Mouse (Mus musculus) kidney, postnatal 10 days (tissue): ENCODE measurements at regions not wholly inside any gene's neighbourhood (a gene's known extent, or its start where the extent isn't known, plus 50 kb on each side); places are given as distances from the start of the nearest gene placed in this dataset.
"Not testable (repeated sequence)": the region's sequence is repeated elsewhere in the genome, so short reads cannot be mapped to it uniquely, and the experiment has no call there.

Experiments
- DNase-seq: peaks from one replicate; pipeline ENCODE4 v3.0.0; 2021; ENCODE audit warnings: mixed read lengths

- DNase-seq: no peak
Observed at GRCm38 (mm10) chr9:31650362-31651130, 186.3 kb upstream of the Tmem45b start.

GRCm38 (mm10) chr9:31649073-31649472, 184.8 kb upstream of the Tmem45b start:
- no peak for DNase-seq

GRCm38 (mm10) chr9:31648551-31648950, 184.3 kb upstream of the Tmem45b start:
- DNase-seq: no peak

GRCm38 (mm10) chr9:31645114-31645513, 180.9 kb upstream of the Tmem45b start:
- peak; percentile 21 for DNase-seq

GRCm38 (mm10) chr9:31644106-31644505, 179.8 kb upstream of the Tmem45b start:
- no peak for DNase-seq

- no peak for DNase-seq
Observed at GRCm38 (mm10) chr9:31642169-31642568, 177.9 kb upstream of the Tmem45b start.

- DNase-seq: no peak
Observed at GRCm38 (mm10) chr9:31628291-31628690, 164.0 kb upstream of the Tmem45b start.

- DNase-seq: not testable (repeated sequence)
Observed at GRCm38 (mm10) chr9:31621553-31621952, 157.3 kb upstream of the Tmem45b start.

- no peak for DNase-seq
Observed at GRCm38 (mm10) chr9:31619344-31619743, 155.1 kb upstream of the Tmem45b start.

- peak; percentile 8 for DNase-seq
Observed at GRCm38 (mm10) chr9:31614250-31614945, 150.1 kb upstream of the Tmem45b start.

- no peak for DNase-seq
Observed at GRCm38 (mm10) chr9:31611036-31611695, 146.9 kb upstream of the Tmem45b start.

GRCm38 (mm10) chr9:31610631-31611030, 146.4 kb upstream of the Tmem45b start:
- no peak for DNase-seq

GRCm38 (mm10) chr9:31610212-31610611, 145.9 kb upstream of the Tmem45b start:
- peak; percentile 57 for DNase-seq

- no peak for DNase-seq
Observed at GRCm38 (mm10) chr9:31609731-31610130, 145.5 kb upstream of the Tmem45b start.

- DNase-seq: no peak
Observed at GRCm38 (mm10) chr9:31608084-31608870, 144.0 kb upstream of the Tmem45b start.

- no peak for DNase-seq
Observed at GRCm38 (mm10) chr9:31606936-31607335, 142.7 kb upstream of the Tmem45b start.

GRCm38 (mm10) chr9:31604497-31605090, 140.3 kb upstream of the Tmem45b start:
- no peak for DNase-seq

- no peak for DNase-seq
Observed at GRCm38 (mm10) chr9:31602707-31603106, 138.4 kb upstream of the Tmem45b start.

- DNase-seq: no peak
Observed at GRCm38 (mm10) chr9:31595096-31595495, 130.8 kb upstream of the Tmem45b start.

GRCm38 (mm10) chr9:31587671-31588070, 123.4 kb upstream of the Tmem45b start:
- DNase-seq: no peak

- DNase-seq: no peak
Observed at GRCm38 (mm10) chr9:31583983-31584382, 119.7 kb upstream of the Tmem45b start.

- peak; percentile 13 for DNase-seq
Observed at GRCm38 (mm10) chr9:31582947-31583346, 118.7 kb upstream of the Tmem45b start.
